Mouse (Mus musculus): ENCODE measurements around the gene Cldn7. TPM values are rescaled to one million over a fixed set of nuclear protein-coding genes. Genes with fewer than 3 reads are reported as not detected.
"Not testable (repeated sequence)": the region's sequence is repeated elsewhere in the genome, so short reads cannot be mapped to it uniquely, and the experiment has no call there.

Cldn7 gene
- polyA plus RNA-seq, 1 experiment from 2014 or later, result 238 TPM

DNA sequence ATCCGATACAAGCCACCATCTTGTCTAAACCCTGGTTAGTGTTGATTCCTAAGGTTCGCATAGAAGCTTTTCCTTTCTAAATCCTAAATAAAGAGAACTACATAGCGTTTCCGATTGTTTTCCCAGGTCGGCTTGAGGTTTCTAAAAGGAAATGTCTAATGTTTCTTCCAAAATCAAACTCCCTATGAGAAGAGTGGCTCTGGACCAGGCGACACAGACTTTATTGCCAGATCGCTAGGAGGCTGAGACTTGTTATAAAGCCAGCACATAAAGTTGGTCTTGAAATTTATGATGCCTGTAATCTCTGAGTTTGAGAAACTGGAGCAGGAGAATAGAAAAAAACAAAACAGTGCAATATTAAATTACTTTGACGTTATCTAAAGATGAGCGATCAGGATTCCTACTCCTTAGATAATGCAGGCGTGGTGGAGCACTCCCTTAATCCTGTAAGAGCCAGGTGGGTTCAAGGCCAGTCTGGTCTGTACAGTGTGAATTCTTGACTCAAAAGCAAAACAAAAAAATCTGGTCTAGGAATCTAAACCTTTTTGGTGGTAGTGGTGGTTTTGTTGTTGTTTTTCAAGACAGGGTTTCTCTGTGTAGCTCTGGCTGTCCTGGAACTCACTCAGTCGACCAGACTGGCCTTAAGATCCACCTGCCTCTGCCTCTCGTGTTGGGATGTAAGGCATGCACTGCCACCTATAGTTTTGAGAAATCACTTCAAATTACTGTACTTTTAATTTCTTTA, 42.4 kb upstream of the Cldn7 start:
- Histone ChIP-seq H3K9me3 (replicated peaks; ENCODE audit: low read length) (no peaks in the 10 kb centered on the region), H3K27me3 (ENCODE audit: insufficient read depth, low read length) (no peaks in the 10 kb centered on the region), H3K4me1 (replicated peaks; ENCODE audit: insufficient read depth, low read length) (peaks cover 11% of the 10 kb centered on the region), H3K27ac (peak overlapping the region; percentile 95), H3K9ac (ENCODE audit: low read depth, low read length) (peak overlapping the region; percentile 66), H3K36me3 (ENCODE audit: insufficient read depth, low read length) (peaks cover 17% of the 10 kb centered on the region), H3K4me3 (replicated peaks; ENCODE audit: low read depth, low read length) (peak overlapping the region; percentile 47), H3K4me2 (ENCODE audit: low read length) (peak overlapping the region; percentile 64)
- DNase-seq (ENCODE audit: low spot score) (peak; percentile 71), ATAC-seq (replicated peaks; ENCODE audit: low FRiP score, low read depth) (no peak)
- TF ChIP-seq CTCF (IDR thresholded peaks at IDR 0.05; ENCODE audit: low read depth), result peak; percentile 44
- WGBS, result 2% methylated on average over 12 of the region's 12 CpGs

- peaks cover 11% of the 10 kb centered on the region for H3K4me1 ChIP-seq (replicated peaks; ENCODE audit: insufficient read depth, low read length)
- no peak overlapping the region for H3K4me2 ChIP-seq (ENCODE audit: low read length)
- no peak overlapping the region for H3K4me3 ChIP-seq (replicated peaks; ENCODE audit: low read depth, low read length)
- 57% methylated on average over 3 of the region's 3 CpGs for WGBS
- H3K9ac ChIP-seq (ENCODE audit: low read depth, low read length), result no peak overlapping the region
- peaks cover 11% of the 10 kb centered on the region; the same call in 1 of the 2 replicates for H3K36me3 ChIP-seq (ENCODE audit: insufficient read depth, low read length)
- H3K27me3 ChIP-seq (ENCODE audit: insufficient read depth, low read length), result no peaks in the 10 kb centered on the region
- H3K27ac ChIP-seq, result peak overlapping the region; percentile 95
- ATAC-seq (replicated peaks; ENCODE audit: low FRiP score, low read depth) (no peak), DNase-seq (ENCODE audit: low spot score) (no peak)
- no peak for TF ChIP-seq CTCF (IDR thresholded peaks at IDR 0.05; ENCODE audit: low read depth)
- H3K9me3 ChIP-seq (replicated peaks; ENCODE audit: low read length), result no peaks in the 10 kb centered on the region
Measured at GRCm38 (mm10) chr11:69922796-69923195, 41.8 kb upstream of the Cldn7 start.

DNA sequence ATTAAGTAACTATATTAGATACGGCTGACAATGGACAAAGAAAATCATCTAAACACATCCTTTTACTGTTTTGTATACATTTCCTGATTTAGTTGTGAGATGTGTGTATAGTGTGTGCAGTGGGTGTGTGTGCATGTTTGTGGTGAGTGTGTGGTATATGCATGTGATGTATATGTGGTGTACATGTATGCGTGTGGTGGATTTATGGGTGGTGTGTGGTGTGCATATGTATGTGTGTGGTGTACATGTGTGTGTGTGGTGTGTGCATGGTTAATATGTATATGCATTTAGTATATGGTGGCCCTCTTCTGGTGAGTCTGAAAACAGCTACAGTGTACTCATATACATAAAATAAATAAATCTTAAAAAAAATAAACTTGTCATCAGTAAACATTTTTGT, 37.1 kb upstream of the Cldn7 start:
- no peak for ATAC-seq (replicated peaks; ENCODE audit: low FRiP score, low read depth)
- Histone ChIP-seq H3K4me2 (ENCODE audit: low read length) (no peak overlapping the region), H3K4me1 (replicated peaks; ENCODE audit: insufficient read depth, low read length) (no peaks in the 10 kb centered on the region), H3K4me3 (replicated peaks; ENCODE audit: low read depth, low read length) (no peak overlapping the region), H3K9me3 (replicated peaks; ENCODE audit: low read length) (no peaks in the 10 kb centered on the region), H3K27ac (no peak overlapping the region), H3K9ac (ENCODE audit: low read depth, low read length) (no peak overlapping the region), H3K27me3 (ENCODE audit: insufficient read depth, low read length) (no peaks in the 10 kb centered on the region), H3K36me3 (ENCODE audit: insufficient read depth, low read length) (no peaks in the 10 kb centered on the region)
- no peak for DNase-seq (ENCODE audit: low spot score)
- WGBS, result 97% methylated on average over 2 of the region's 2 CpGs
- 0 out of 2 replicates have a peak, but pooled peaks have one; percentile 13 for TF ChIP-seq CTCF (IDR thresholded peaks at IDR 0.05; ENCODE audit: low read depth)

GRCm38 (mm10) chr11:69929712-69930111, 34.9 kb upstream of the Cldn7 start:
- Histone ChIP-seq H3K9ac (ENCODE audit: low read depth, low read length) (no peak overlapping the region), H3K4me2 (ENCODE audit: low read length) (no peak overlapping the region), H3K4me1 (replicated peaks; ENCODE audit: insufficient read depth, low read length) (no peaks in the 10 kb centered on the region), H3K27me3 (ENCODE audit: insufficient read depth, low read length) (no peaks in the 10 kb centered on the region), H3K9me3 (replicated peaks; ENCODE audit: low read length) (no peaks in the 10 kb centered on the region), H3K4me3 (replicated peaks; ENCODE audit: low read depth, low read length) (no peak overlapping the region), H3K27ac (no peak overlapping the region), H3K36me3 (ENCODE audit: insufficient read depth, low read length) (no peaks in the 10 kb centered on the region)
- 80% methylated on average over 4 of the region's 4 CpGs for WGBS
- ATAC-seq (replicated peaks; ENCODE audit: low FRiP score, low read depth) (no peak), DNase-seq (ENCODE audit: low spot score) (no peak)
- no peak for TF ChIP-seq CTCF (IDR thresholded peaks at IDR 0.05; ENCODE audit: low read depth)

DNA sequence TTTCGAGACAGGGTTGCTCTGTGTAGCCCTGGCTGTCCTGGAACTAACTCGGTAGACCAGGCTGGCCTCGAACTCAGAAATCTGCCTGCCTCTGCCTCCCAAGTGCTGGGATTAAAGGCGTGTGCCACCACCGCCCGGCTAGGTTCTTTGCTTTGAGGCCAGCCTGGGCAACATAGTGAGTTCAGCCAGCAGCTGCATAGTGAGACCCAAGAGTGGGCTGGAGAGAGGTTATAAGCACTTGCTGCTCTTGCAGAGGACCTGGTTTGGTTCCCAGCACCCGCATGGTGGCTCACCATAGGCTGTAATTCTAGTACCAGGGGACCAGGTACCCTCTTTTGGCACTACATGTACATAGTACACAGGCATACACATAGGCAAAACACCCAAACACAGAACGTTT, 34.4 kb upstream of the Cldn7 start:
- not testable (repeated sequence) for H3K4me1 ChIP-seq (replicated peaks; ENCODE audit: insufficient read depth, low read length); H3K36me3 ChIP-seq (ENCODE audit: insufficient read depth, low read length); H3K9me3 ChIP-seq (replicated peaks; ENCODE audit: low read length); H3K4me2 ChIP-seq (ENCODE audit: low read length); H3K27me3 ChIP-seq (ENCODE audit: insufficient read depth, low read length); H3K9ac ChIP-seq (ENCODE audit: low read depth, low read length); H3K27ac ChIP-seq; DNase-seq (ENCODE audit: low spot score); ATAC-seq (replicated peaks; ENCODE audit: low FRiP score, low read depth); H3K4me3 ChIP-seq (replicated peaks; ENCODE audit: low read depth, low read length)
- 89% methylated on average over 8 of the region's 8 CpGs for WGBS

DNA sequence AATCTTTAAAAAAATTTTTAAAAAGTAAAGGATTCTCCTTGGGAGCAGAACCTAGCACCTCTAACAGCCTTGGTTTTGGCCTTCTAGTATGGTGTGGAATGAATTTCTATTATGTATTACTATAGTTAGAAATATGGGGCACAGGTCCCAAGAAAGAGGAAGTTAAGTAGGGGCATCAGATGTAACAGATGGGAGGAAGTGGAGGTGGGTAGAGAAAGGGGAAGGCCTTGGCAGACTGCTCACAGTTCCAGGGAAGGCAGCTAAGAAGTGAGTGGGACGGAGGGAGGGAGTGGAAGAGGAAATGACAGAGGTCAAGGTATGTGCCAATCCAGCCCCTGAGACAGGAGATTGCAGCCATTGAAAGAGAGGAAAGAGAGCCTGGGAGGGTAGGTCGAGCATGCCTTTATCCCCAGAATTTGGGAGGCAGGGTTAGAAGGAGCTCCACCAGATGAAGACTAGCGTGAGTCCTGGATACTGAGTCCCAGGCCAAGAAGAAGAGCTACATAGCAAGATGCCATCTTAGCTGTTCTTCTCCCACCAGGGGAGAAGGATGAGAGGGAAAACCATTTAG, 33.5 kb upstream of the Cldn7 start:
- H3K27ac ChIP-seq, result no peak overlapping the region
- H3K4me2 ChIP-seq (ENCODE audit: low read length), result no peak overlapping the region
- DNase-seq (ENCODE audit: low spot score) (no peak), ATAC-seq (replicated peaks; ENCODE audit: low FRiP score, low read depth) (no peak)
- H3K4me3 ChIP-seq (replicated peaks; ENCODE audit: low read depth, low read length), result no peak overlapping the region
- no peak for TF ChIP-seq CTCF (IDR thresholded peaks at IDR 0.05; ENCODE audit: low read depth)
- 49% methylated on average over 3 of the region's 3 CpGs for WGBS
- no peak overlapping the region for H3K9ac ChIP-seq (ENCODE audit: low read depth, low read length)
- H3K27me3 ChIP-seq (ENCODE audit: insufficient read depth, low read length), result no peaks in the 10 kb centered on the region
- H3K4me1 ChIP-seq (replicated peaks; ENCODE audit: insufficient read depth, low read length), result peaks cover 9% of the 10 kb centered on the region
- no peaks in the 10 kb centered on the region for H3K36me3 ChIP-seq (ENCODE audit: insufficient read depth, low read length)
- H3K9me3 ChIP-seq (replicated peaks; ENCODE audit: low read length), result no peaks in the 10 kb centered on the region

All from kidney, postnatal 0 days (tissue).